In the genomic region with DNA sequence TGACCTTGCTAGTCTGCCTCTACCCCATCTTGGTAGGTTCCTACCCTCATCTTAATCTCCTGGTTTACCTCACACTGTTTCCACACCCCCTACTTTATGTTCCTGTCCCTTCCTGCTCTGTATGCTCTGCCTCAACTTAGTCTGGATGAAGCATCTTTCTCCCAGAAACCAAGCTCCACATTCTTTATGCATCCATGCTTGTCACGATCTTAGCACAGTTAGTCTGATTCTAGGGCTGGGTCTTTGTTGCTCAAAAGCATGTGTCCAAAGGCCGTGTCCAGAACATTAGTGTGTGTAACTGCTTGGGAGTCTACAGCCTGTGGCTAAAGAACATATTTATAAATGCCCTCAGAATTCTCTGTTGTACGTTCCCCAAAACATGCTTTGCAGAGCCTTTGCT, we compare ENCODE assay signal across 8 mouse cellular contexts. TPM values are rescaled to one million over a fixed set of nuclear protein-coding genes. Genes with fewer than 3 reads are reported as not detected.
DNase-seq lines count a peak whose midpoint lies in the region; ATAC-seq and TF ChIP-seq lines count a peak whose summit lies in the region.

No protein-coding gene starts in this region.

- no peaks in the 10 kb centered on the region for H3K27me3 ChIP-seq in heart, embryonic 13.5 days (replicated peaks)
- H3K27me3 ChIP-seq in ES-Bruce4 (ENCODE audit: control insufficient read depth, insufficient read depth, low read length, poor library complexity, severe bottlenecking): no peaks in the 10 kb centered on the region
- H3K27me3 ChIP-seq in forebrain, embryonic 15.5 days: no peaks in the 10 kb centered on the region
- no peaks in the 10 kb centered on the region for H3K27me3 ChIP-seq in liver, embryonic 14.5 days (ENCODE audit: control insufficient read depth, insufficient read depth, low read length)

- H3K4me2 ChIP-seq in heart, embryonic 13.5 days: peak overlapping the region; percentile 96
- peak overlapping the region; percentile 75 for H3K4me2 ChIP-seq in forebrain, embryonic 15.5 days (replicated peaks)
- H3K4me2 ChIP-seq in liver, embryonic 14.5 days (ENCODE audit: low read depth): peak overlapping the region; percentile 97

- peaks cover 42% of the 10 kb centered on the region for H3K4me1 ChIP-seq in heart, embryonic 13.5 days
- peaks cover 4% of the 10 kb centered on the region for H3K4me1 ChIP-seq in ES-Bruce4 (ENCODE audit: control insufficient read depth, insufficient read depth, low read length)
- H3K4me1 ChIP-seq in forebrain, embryonic 15.5 days: peaks cover 38% of the 10 kb centered on the region
- H3K4me1 ChIP-seq in liver, embryonic 14.5 days (replicated peaks; ENCODE audit: control insufficient read depth in 2 of 2, insufficient read depth in 2 of 2, low read length in 1 of 2): peaks cover 44 to 58% of the 10 kb centered on the region in 2 experiments

- no peaks in the 10 kb centered on the region for H3K36me3 ChIP-seq in heart, embryonic 13.5 days
- H3K36me3 ChIP-seq in ES-Bruce4 (ENCODE audit: control insufficient read depth, insufficient read depth, low read length, poor library complexity, severe bottlenecking): no peaks in the 10 kb centered on the region; the same call in 1 of the 2 replicates
- no peaks in the 10 kb centered on the region for H3K36me3 ChIP-seq in forebrain, embryonic 15.5 days
- peaks cover 39% of the 10 kb centered on the region for H3K36me3 ChIP-seq in liver, embryonic 14.5 days (replicated peaks; ENCODE audit: control insufficient read depth, insufficient read depth, low read depth)

- peak overlapping the region; percentile 92 for H3K4me3 ChIP-seq in heart, embryonic 13.5 days
- H3K4me3 ChIP-seq in ES-Bruce4 (ENCODE audit: low read depth, low read length): no peak overlapping the region
- H3K4me3 ChIP-seq in forebrain, embryonic 15.5 days: peak overlapping the region; percentile 90
- H3K4me3 ChIP-seq in liver, embryonic 14.5 days (ENCODE audit: insufficient read depth in 1 of 2, low read depth in 2 of 2, low read length in 2 of 2): peak overlapping the region; percentile 79 to 96

- 73% methylated on average over 3 of the region's 3 CpGs for WGBS in heart, embryonic 13.5 days
- WGBS in forebrain, embryonic 15.5 days: 60% methylated on average over 3 of the region's 3 CpGs
- 46% methylated on average over 3 of the region's 3 CpGs for WGBS in liver, embryonic 14.5 days (ENCODE audit: insufficient replicate concordance)

- H3K9ac ChIP-seq in heart, embryonic 13.5 days: peak overlapping the region; percentile 90
- 0 out of 2 replicates have a peak overlapping the region, but pooled peaks have one; percentile 75 for H3K9ac ChIP-seq in ES-Bruce4 (ENCODE audit: low read depth, poor library complexity, severe bottlenecking)
- H3K9ac ChIP-seq in forebrain, embryonic 15.5 days (replicated peaks): peak overlapping the region; percentile 98
- peak overlapping the region; percentile 98 for H3K9ac ChIP-seq in liver, embryonic 14.5 days (replicated peaks)

- TF ChIP-seq EP300 in ES-Bruce4 (IDR thresholded peaks at IDR 0.05; ENCODE audit: insufficient read depth, low read depth, low read length): no peak
- no peak for TF ChIP-seq EP300 in liver, embryonic 14.5 days (IDR thresholded peaks at IDR 0.05; ENCODE audit: low read depth)

- no peaks in the 10 kb centered on the region for H3K9me3 ChIP-seq in heart, embryonic 13.5 days
- H3K9me3 ChIP-seq in ES-Bruce4 (replicated peaks; ENCODE audit: control insufficient read depth, insufficient read depth, low read length, poor library complexity, severe bottlenecking): no peaks in the 10 kb centered on the region
- no peaks in the 10 kb centered on the region for H3K9me3 ChIP-seq in forebrain, embryonic 15.5 days
- H3K9me3 ChIP-seq in liver, embryonic 14.5 days (ENCODE audit: control insufficient read depth, low read length): no peaks in the 10 kb centered on the region

- no peak for ATAC-seq in heart, embryonic 13.5 days (ENCODE audit: extremely low read depth, insufficient number of reproducible peaks, low FRiP score, low TSS enrichment)
- no peak for ATAC-seq in forebrain, embryonic 15.5 days (replicated peaks)
- ATAC-seq in liver, embryonic 14.5 days (ENCODE audit: insufficient read depth): no peak
- ATAC-seq in erythroid progenitor cell, adult 5-6 weeks (replicated peaks; ENCODE audit: low FRiP score, poor library complexity, severe bottlenecking): no peak

- TF ChIP-seq CTCF in ES-Bruce4 (IDR thresholded peaks at IDR 0.05; ENCODE audit: low read depth, low read length): no peak
- no peak for TF ChIP-seq CTCF in liver, embryonic 14.5 days (IDR thresholded peaks at IDR 0.05; ENCODE audit: low read depth)

- intact Hi-C loops in heart, postnatal 25 days (cut with DNase I): loop anchor here (2.0 kb wide), 1 partner anchor 28 kb away; no protein-coding TSS in a partner anchor

- H3K27ac ChIP-seq in heart, embryonic 13.5 days (replicated peaks): no peak overlapping the region
- H3K27ac ChIP-seq in ES-Bruce4 (ENCODE audit: insufficient read depth, low read length): no peak overlapping the region
- H3K27ac ChIP-seq in forebrain, embryonic 15.5 days (replicated peaks): no peak overlapping the region
- H3K27ac ChIP-seq in liver, embryonic 14.5 days: peak overlapping the region; percentile 100

- DNase-seq in heart, postnatal 25 days (ENCODE audit: low spot score): no peak
- DNase-seq in liver, embryonic 14.5 days (ENCODE audit: low read depth in 3 of 3, low spot score in 3 of 3): no peak
- DNase-seq in cerebellum, adult 8-10 months: no peak
- no peak for DNase-seq in frontal cortex, adult 2 months (ENCODE audit: extremely low spot score in 1 of 2, low spot score in 1 of 2)

- TF ChIP-seq POLR2A in ES-Bruce4 (IDR thresholded peaks at IDR 0.05; ENCODE audit: insufficient read depth, low read length): no peak

RNA-seq across cellular contexts. Expression of gene Lpcat1, which starts 1.8 kb away (rescaled TPM):
- 16.0 and 19.0 TPM in 2 replicates for polyA plus RNA-seq in heart, embryonic 13.5 days (2015; fragmentation: Nextera tagmentation; extraction: Ambion mirVana)
- total RNA-seq in heart, postnatal 25 days (2021): 1 to 10 TPM; 7.6 to 8.4 TPM
- polyA plus RNA-seq in ES-Bruce4 (2011; ENCODE audit: insufficient read depth, insufficient read length, low read depth, missing spikeins): 44.8 and 52.2 TPM in 2 replicates
- 61.4 and 62.1 TPM in 2 replicates for polyA plus RNA-seq in forebrain, embryonic 15.5 days (2015; fragmentation: Nextera tagmentation; extraction: Ambion mirVana)
- 49.5 and 61.0 TPM in 2 replicates for polyA plus RNA-seq in liver, embryonic 14.5 days (2012; rRNA removed)
- 63.7 and 72.5 TPM in 2 replicates for polyA plus RNA-seq in liver, embryonic 14.5 days (2014; fragmentation: Nextera tagmentation; extraction: Ambion mirVana)
- total RNA-seq in erythroid progenitor cell, adult 5-6 weeks (2015; ENCODE audit: low replicate concordance): 241 and 302 TPM in 2 replicates
- total RNA-seq in erythroid progenitor cell, adult 5-6 weeks (2017; ENCODE audit: low replicate concordance): 359 and 488 TPM in 2 replicates
- 33.4 and 44.2 TPM in 2 replicates for polyA plus RNA-seq in frontal cortex, adult 2 months (2012; rRNA removed)
